Mouse (Mus musculus): Measurements from ENCODE around the gene Zc3hav1l. TPM values are rescaled to one million over a fixed set of nuclear protein-coding genes. Genes with fewer than 3 reads are reported as not detected.

Gene Zc3hav1l
- polyA plus RNA-seq, 1 experiment from 2014 or later, result 10.6 TPM

DNA sequence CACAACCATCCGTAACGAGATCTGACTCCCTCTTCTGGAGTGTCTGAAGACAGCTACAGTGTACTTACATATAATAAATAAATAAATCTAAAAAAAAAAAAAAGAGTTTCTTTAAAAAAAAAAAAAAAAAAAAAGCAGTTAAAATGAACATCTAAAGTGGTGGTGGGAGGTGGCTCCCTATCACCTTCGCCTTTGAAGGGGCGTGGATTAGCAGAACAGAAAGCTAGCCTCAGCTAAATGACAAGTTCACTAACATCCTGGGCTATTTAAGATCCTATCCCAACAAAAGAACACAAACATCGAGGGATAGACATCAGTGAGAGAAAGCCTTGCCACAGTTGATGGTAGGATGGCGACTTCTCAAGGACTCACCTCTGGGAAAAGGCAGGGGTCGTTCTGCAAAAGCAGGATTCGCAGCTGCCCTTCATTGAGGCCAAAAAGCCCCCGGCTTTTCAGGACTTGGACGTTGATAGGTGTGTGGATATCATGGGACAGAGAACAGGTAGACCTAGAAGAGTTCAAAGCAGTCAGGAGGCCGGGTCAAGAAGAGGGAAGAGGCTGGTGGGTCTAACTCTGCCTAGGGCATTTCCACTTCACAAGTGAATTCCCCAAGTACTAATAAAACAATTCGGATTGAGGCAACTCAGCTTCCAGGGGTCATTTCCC lies 1.3 kb downstream of the Zc3hav1l start:
- DNase-seq (ENCODE audit: low spot score) (no peak), ATAC-seq (ENCODE audit: low read depth) (no peak)
- H3K4me2 ChIP-seq (ENCODE audit: low read depth, low read length), result peak overlapping the region; percentile 72
- peak overlapping the region; percentile 90 for H3K4me3 ChIP-seq (ENCODE audit: low read depth, low read length)
- peak overlapping the region; percentile 90 for H3K9ac ChIP-seq (ENCODE audit: low read depth, low read length)
- no peaks in the 10 kb centered on the region for H3K4me1 ChIP-seq (ENCODE audit: control insufficient read depth, insufficient read depth, low read length)
- 40% methylated on average over 12 of the region's 12 CpGs for WGBS
- H3K36me3 ChIP-seq (ENCODE audit: control insufficient read depth, insufficient read depth, low read length), result peaks cover 44% of the 10 kb centered on the region
- H3K9me3 ChIP-seq (ENCODE audit: control insufficient read depth, low read length), result no peaks in the 10 kb centered on the region
- no peaks in the 10 kb centered on the region for H3K27me3 ChIP-seq (replicated peaks; ENCODE audit: control insufficient read depth, insufficient read depth, low read length)
- H3K27ac ChIP-seq (replicated peaks; ENCODE audit: low read depth, low read length), result peak overlapping the region; percentile 96

DNA sequence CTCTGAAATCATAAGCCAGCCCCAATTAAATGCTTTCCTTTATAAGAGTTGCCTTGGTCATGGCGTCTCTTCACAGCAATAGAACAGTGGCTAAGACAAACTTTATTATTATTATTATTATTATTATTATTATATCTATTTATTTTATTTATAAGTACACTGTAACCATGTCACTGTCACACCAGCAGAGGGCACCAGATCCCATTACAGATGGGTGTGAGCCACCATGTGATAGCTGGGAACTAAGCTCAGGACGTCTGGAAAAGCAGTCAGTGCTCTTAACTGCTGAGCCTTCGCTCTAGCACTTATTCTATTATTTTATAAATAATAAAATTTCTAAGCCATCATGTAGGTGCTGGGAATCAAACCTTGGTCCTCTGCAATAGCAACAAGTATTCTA lies 5.4 kb downstream of the Zc3hav1l start:
- Histone ChIP-seq H3K9ac (ENCODE audit: low read depth, low read length) (no peak overlapping the region), H3K27me3 (replicated peaks; ENCODE audit: control insufficient read depth, insufficient read depth, low read length) (no peaks in the 10 kb centered on the region), H3K4me3 (ENCODE audit: low read depth, low read length) (no peak overlapping the region), H3K9me3 (ENCODE audit: control insufficient read depth, low read length) (no peaks in the 10 kb centered on the region), H3K4me2 (ENCODE audit: low read depth, low read length) (no peak overlapping the region), H3K27ac (replicated peaks; ENCODE audit: low read depth, low read length) (no peak overlapping the region), H3K4me1 (ENCODE audit: control insufficient read depth, insufficient read depth, low read length) (no peaks in the 10 kb centered on the region), H3K36me3 (ENCODE audit: control insufficient read depth, insufficient read depth, low read length) (peaks cover 85% of the 10 kb centered on the region)
- ATAC-seq (ENCODE audit: low read depth) (no peak), DNase-seq (ENCODE audit: low spot score) (no peak)
- WGBS, result 59% methylated on average over 3 of the region's 3 CpGs

DNA sequence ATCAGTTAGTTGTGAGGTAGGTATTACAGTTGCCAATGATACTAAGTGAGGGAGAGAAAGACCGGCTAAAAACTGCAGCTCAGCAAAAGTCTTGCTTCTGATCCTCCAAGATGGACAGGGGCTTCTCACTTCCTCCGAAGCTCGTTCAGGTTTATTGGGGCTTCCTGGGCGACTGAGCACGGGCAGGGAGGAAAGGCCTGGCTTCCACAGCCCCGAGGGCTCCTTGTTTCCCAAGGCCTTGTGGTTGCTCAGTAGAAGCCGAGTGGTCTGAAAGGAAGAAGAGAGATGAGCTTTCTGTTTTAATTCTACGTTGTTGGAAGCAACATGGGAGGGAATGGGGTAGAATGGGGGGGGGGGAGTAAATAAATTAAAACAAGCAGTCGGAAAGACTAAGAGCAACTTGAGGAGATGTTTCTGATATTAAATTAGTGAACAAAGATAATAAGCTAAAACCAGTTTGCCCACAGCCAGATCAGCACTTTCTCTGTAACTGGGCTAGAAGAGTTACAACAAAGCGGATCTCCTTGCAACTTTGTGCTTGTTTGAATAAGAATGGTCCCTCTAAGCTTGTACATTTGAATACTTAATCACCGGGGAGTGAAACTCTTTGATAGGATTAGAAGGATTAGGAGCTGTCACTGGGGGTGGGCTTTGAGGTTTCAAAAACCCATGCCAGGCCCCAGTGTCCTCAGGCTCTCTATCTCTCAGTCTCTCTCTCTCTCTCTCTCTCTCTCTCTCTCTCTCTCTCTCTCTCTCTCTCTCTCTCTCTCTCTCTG lies 6.0 kb downstream of the Zc3hav1l start:
- 48% methylated on average over 11 of the region's 11 CpGs for WGBS
- Histone ChIP-seq H3K36me3 (ENCODE audit: control insufficient read depth, insufficient read depth, low read length) (peaks cover 91% of the 10 kb centered on the region), H3K4me2 (ENCODE audit: low read depth, low read length) (no peak overlapping the region), H3K9ac (ENCODE audit: low read depth, low read length) (no peak overlapping the region), H3K9me3 (ENCODE audit: control insufficient read depth, low read length) (no peaks in the 10 kb centered on the region), H3K4me3 (ENCODE audit: low read depth, low read length) (no peak overlapping the region), H3K27ac (replicated peaks; ENCODE audit: low read depth, low read length) (no peak overlapping the region), H3K27me3 (replicated peaks; ENCODE audit: control insufficient read depth, insufficient read depth, low read length) (no peaks in the 10 kb centered on the region), H3K4me1 (ENCODE audit: control insufficient read depth, insufficient read depth, low read length) (no peaks in the 10 kb centered on the region)
- DNase-seq (ENCODE audit: low spot score) (no peak), ATAC-seq (ENCODE audit: low read depth) (no peak)

DNA sequence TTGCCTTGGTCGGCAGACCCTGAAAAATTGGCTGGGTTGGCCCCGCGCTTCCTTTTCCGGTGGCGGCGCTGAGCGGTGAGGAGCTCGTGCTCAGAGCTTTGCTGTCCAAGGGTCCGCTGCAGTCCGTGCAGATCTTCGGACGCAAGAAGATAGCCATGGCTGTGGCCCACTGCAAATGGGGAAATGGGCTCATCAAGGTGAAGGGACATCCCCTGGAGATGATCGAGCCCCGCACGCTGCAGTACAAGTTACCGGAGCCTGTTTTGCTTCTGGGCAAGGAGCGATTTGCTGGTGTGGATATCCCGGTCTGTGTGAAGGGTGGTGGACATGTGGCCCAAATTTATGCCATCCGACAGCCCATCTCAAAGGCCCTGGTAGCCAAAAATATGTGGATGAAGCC lies 14.6 kb downstream of the Zc3hav1l start:
- WGBS, result 97% methylated on average over 19 of the region's 19 CpGs
- Histone ChIP-seq H3K4me2 (ENCODE audit: low read depth, low read length) (no peak overlapping the region), H3K27ac (replicated peaks; ENCODE audit: low read depth, low read length) (no peak overlapping the region), H3K9ac (ENCODE audit: low read depth, low read length) (no peak overlapping the region), H3K9me3 (ENCODE audit: control insufficient read depth, low read length) (peaks cover 23% of the 10 kb centered on the region), H3K27me3 (replicated peaks; ENCODE audit: control insufficient read depth, insufficient read depth, low read length) (no peaks in the 10 kb centered on the region), H3K4me3 (ENCODE audit: low read depth, low read length) (no peak overlapping the region), H3K36me3 (ENCODE audit: control insufficient read depth, insufficient read depth, low read length) (peaks cover 61% of the 10 kb centered on the region), H3K4me1 (ENCODE audit: control insufficient read depth, insufficient read depth, low read length) (no peaks in the 10 kb centered on the region)
- DNase-seq (ENCODE audit: low spot score) (no peak), ATAC-seq (ENCODE audit: low read depth) (no peak)

DNA sequence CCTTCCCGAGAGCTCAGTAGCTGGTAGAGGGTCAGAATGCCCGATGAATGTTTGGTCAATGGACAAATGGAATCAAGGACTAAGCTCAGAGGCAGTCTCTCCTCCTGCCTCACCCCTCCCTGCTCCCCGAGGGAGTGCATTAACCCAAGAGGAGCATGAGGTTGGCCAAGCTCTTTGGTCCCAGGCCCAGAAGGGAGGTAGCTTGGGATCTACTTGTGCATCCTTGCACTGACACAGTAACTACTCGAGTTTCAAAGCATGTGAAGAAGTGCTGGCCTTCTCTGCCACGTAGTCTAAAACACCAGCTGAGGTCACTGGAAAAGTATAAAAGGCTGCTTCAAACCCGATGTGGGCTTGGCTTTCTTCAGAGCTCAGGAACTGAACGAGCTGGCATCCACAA lies 34.6 kb downstream of the Zc3hav1l start:
- Histone ChIP-seq H3K4me2 (ENCODE audit: low read depth, low read length) (no peak overlapping the region), H3K27ac (replicated peaks; ENCODE audit: low read depth, low read length) (no peak overlapping the region), H3K4me3 (ENCODE audit: low read depth, low read length) (no peak overlapping the region), H3K4me1 (ENCODE audit: control insufficient read depth, insufficient read depth, low read length) (no peaks in the 10 kb centered on the region), H3K9ac (ENCODE audit: low read depth, low read length) (no peak overlapping the region), H3K36me3 (ENCODE audit: control insufficient read depth, insufficient read depth, low read length) (no peaks in the 10 kb centered on the region), H3K27me3 (replicated peaks; ENCODE audit: control insufficient read depth, insufficient read depth, low read length) (no peaks in the 10 kb centered on the region), H3K9me3 (ENCODE audit: control insufficient read depth, low read length) (no peaks in the 10 kb centered on the region)
- DNase-seq (ENCODE audit: low spot score) (no peak), ATAC-seq (ENCODE audit: low read depth) (no peak)
- WGBS, result 66% methylated on average over 7 of the region's 7 CpGs

DNA sequence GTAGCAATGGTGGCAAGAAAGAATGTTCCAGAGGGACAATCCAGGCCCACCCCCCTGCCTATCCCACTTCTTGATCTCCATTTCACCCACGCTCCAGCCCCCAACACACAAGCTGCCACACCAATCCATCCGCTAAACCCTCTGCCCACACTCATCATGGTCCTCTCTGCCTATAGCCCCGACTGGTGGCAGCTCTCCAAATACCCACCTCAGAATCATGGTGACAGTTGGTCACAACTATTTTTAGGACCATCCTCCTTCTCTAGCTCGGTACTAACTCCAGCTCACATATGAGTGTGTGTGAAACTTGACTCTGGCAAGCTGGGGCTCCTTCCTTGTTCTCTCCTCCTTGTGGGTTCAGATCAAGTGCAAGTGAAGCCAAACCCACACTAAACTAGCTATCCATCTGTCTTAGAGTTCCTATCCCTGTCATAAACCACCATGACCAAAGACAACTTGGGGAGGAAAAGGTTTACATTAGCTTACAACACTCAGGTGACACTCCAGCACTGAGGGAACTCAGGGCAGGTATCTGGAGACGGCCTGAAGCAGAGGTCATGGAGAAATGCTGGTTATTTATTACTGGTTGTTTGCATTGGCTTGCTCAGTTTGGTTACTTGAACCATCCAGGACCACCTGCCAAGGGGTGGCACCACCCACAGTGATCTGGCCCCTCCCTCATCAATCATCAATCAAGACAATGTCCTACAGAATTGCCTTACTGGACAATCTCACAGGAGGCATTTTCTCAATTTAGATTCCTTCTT lies 35.5 kb downstream of the Zc3hav1l start:
- Histone ChIP-seq H3K27me3 (replicated peaks; ENCODE audit: control insufficient read depth, insufficient read depth, low read length) (no peaks in the 10 kb centered on the region), H3K4me2 (ENCODE audit: low read depth, low read length) (no peak overlapping the region), H3K4me1 (ENCODE audit: control insufficient read depth, insufficient read depth, low read length) (no peaks in the 10 kb centered on the region), H3K36me3 (ENCODE audit: control insufficient read depth, insufficient read depth, low read length) (no peaks in the 10 kb centered on the region), H3K9ac (ENCODE audit: low read depth, low read length) (no peak overlapping the region), H3K9me3 (ENCODE audit: control insufficient read depth, low read length) (no peaks in the 10 kb centered on the region), H3K27ac (replicated peaks; ENCODE audit: low read depth, low read length) (no peak overlapping the region), H3K4me3 (ENCODE audit: low read depth, low read length) (no peak overlapping the region)
- WGBS, result 74% methylated on average over 5 of the region's 5 CpGs
- no peak for DNase-seq (ENCODE audit: low spot score)
- no peak for ATAC-seq (ENCODE audit: low read depth)

DNA sequence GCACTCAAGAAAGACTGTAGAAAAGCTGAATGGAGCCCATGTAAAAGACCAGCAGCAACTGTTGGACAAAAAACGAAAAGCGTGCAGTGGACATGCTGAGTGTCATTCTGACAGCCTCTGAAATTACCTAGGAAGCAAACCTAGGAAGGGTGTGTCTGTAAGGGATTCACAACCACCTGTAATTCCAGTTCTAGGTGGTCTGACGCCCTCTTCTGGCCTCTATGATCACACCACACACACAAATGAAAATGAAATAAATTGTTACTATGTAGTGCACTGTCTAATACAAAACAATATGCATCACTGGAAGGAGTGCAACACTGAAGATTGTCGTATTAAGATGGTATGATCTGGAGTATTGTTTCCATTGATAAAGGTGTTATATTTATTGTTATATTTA lies 37.2 kb downstream of the Zc3hav1l start:
- no peaks in the 10 kb centered on the region for H3K9me3 ChIP-seq (ENCODE audit: control insufficient read depth, low read length)
- H3K4me3 ChIP-seq (ENCODE audit: low read depth, low read length), result no peak overlapping the region
- H3K4me2 ChIP-seq (ENCODE audit: low read depth, low read length), result no peak overlapping the region
- H3K4me1 ChIP-seq (ENCODE audit: control insufficient read depth, insufficient read depth, low read length), result no peaks in the 10 kb centered on the region
- ATAC-seq (ENCODE audit: low read depth) (no peak), DNase-seq (ENCODE audit: low spot score) (no peak)
- 63% methylated on average over 4 of the region's 4 CpGs for WGBS
- H3K9ac ChIP-seq (ENCODE audit: low read depth, low read length), result no peak overlapping the region
- H3K36me3 ChIP-seq (ENCODE audit: control insufficient read depth, insufficient read depth, low read length), result no peaks in the 10 kb centered on the region
- no peaks in the 10 kb centered on the region for H3K27me3 ChIP-seq (replicated peaks; ENCODE audit: control insufficient read depth, insufficient read depth, low read length)
- H3K27ac ChIP-seq (replicated peaks; ENCODE audit: low read depth, low read length), result no peak overlapping the region

DNA sequence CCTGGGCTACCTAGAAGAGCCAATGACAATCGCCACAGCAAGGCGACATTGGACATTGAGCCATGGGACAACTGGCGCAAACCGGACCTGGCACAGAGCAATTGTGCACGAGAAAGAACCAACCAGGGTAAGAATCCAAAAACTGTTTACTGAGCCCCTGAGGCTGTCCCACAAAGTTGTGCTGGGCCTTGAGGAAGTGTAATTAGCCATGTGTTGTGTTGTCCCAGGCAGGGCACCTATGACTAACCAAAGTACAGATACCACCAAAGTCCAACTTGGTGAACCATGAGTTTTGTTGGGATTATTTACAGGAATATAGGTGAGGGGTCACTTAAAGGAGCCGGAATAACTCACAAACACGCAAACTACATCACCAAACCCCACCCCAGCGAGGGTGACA lies 41.6 kb downstream of the Zc3hav1l start:
- Histone ChIP-seq H3K4me2 (ENCODE audit: low read depth, low read length) (no peak overlapping the region), H3K9ac (ENCODE audit: low read depth, low read length) (no peak overlapping the region), H3K27me3 (replicated peaks; ENCODE audit: control insufficient read depth, insufficient read depth, low read length) (no peaks in the 10 kb centered on the region), H3K27ac (replicated peaks; ENCODE audit: low read depth, low read length) (no peak overlapping the region), H3K4me1 (ENCODE audit: control insufficient read depth, insufficient read depth, low read length) (peaks cover 7% of the 10 kb centered on the region), H3K9me3 (ENCODE audit: control insufficient read depth, low read length) (no peaks in the 10 kb centered on the region), H3K36me3 (ENCODE audit: control insufficient read depth, insufficient read depth, low read length) (no peaks in the 10 kb centered on the region), H3K4me3 (ENCODE audit: low read depth, low read length) (no peak overlapping the region)
- ATAC-seq (ENCODE audit: low read depth) (no peak), DNase-seq (ENCODE audit: low spot score) (no peak)
- WGBS, result 91% methylated on average over 8 of the region's 8 CpGs

Measured in embryonic facial prominence, embryonic 14.5 days (tissue).